Mouse (Mus musculus) frontal cortex, postnatal 14 days (tissue): ENCODE results near the gene Ino80d.

Experiments used
- DNase-seq, 2 experiments: peaks; one replicate each; pipeline ENCODE4 v3.0.0; 2022; ENCODE audit warnings: low spot score in 2 of 2

Ino80d gene

GRCm38 (mm10) chr1:62914495-62914894 is 200.0 kb downstream of the Ino80d start:
- no peak for DNase-seq

- no peak for DNase-seq
Observed at GRCm38 (mm10) chr1:62911426-62911825, 203.0 kb downstream of the Ino80d start.

- DNase-seq, result no peak
Observed at GRCm38 (mm10) chr1:62909126-62909525, 205.3 kb downstream of the Ino80d start.

GRCm38 (mm10) chr1:62908508-62908907 is 206.0 kb downstream of the Ino80d start:
- peak in 1 of 2 experiments; percentile 44 for DNase-seq
